Mouse (Mus musculus) MEL (cell line): ENCODE data around the gene Slc25a21. TPM values are rescaled to one million over a fixed set of nuclear protein-coding genes. Genes with fewer than 3 reads are reported as not detected.

Source experiments
- DNase-seq: peaks from one replicate; pipeline ENCODE4 v3.0.0; 2011; ENCODE audit warnings: low read depth, low spot score
- H3K27ac ChIP-seq: 2 replicates; pipeline ENCODE4 v1.5.1; 2012; ENCODE audit warnings: low read depth, mild to moderate bottlenecking, control low read depth, low read length, moderate library complexity; ENCODE audit not compliant: control insufficient read depth
- H3K27me3 ChIP-seq, 2 experiments: fragments of 150-350 bp in 1 of 2; sonication (generic) in 1 of 2; 2 replicates each; pipeline ENCODE4 v1.6.1; 2012; ENCODE audit warnings: low read length in 2 of 2, mild to moderate bottlenecking in 2 of 2, improper control_type of control experiment in 1 of 2, moderate library complexity in 1 of 2; ENCODE audit not compliant: insufficient read depth in 2 of 2, control insufficient read depth in 1 of 2
- H3K36me3 ChIP-seq, 2 experiments: 2 replicates each; pipeline ENCODE4 v1.6.1; 2012 to 2014; ENCODE audit warnings: low read length in 2 of 2, improper control_type of control experiment in 1 of 2, inconsistent platforms in 1 of 2, mild to moderate bottlenecking in 1 of 2; ENCODE audit not compliant: insufficient read depth in 2 of 2, control insufficient read depth in 1 of 2
- H3K4me1 ChIP-seq, 2 experiments: fragments of 150-350 bp in 1 of 2; sonication (generic) in 1 of 2; 2 replicates each; pipeline ENCODE4 v1.6.1; 2012; ENCODE audit warnings: low read length in 2 of 2, improper control_type of control experiment in 1 of 2, mild to moderate bottlenecking in 1 of 2; ENCODE audit not compliant: insufficient read depth in 2 of 2, control insufficient read depth in 1 of 2
- H3K4me3 ChIP-seq, 2 experiments: fragments of 150-350 bp in 1 of 2; sonication (generic) in 1 of 2; 2 replicates each; pipeline ENCODE4 v1.5.1; 2012; ENCODE audit warnings: low read depth in 2 of 2, low read length in 2 of 2, mild to moderate bottlenecking in 2 of 2, moderate library complexity in 2 of 2, control low read depth in 1 of 2, improper control_type of control experiment in 1 of 2; ENCODE audit not compliant: control insufficient read depth in 1 of 2, insufficient read depth in 1 of 2
- H3K79me2 ChIP-seq: 2 replicates; pipeline ENCODE4 v1.6.1; 2012; ENCODE audit warnings: mild to moderate bottlenecking, low read length, moderate library complexity; ENCODE audit not compliant: control insufficient read depth, poor library complexity, insufficient read depth
- H3K9ac ChIP-seq: 2 replicates; pipeline ENCODE4 v1.6.1; 2012; ENCODE audit warnings: low read depth, mild to moderate bottlenecking, control low read depth, low read length, moderate library complexity; ENCODE audit not compliant: control insufficient read depth, poor library complexity, severe bottlenecking
- H3K9me3 ChIP-seq: fragments of 150-350 bp; sonication (generic); replicated peaks from 2 replicates; pipeline ENCODE4 v1.6.1; 2012; ENCODE audit warnings: mild to moderate bottlenecking, low read length, improper control_type of control experiment, moderate library complexity; ENCODE audit not compliant: insufficient read depth
- BHLHE40 ChIP-seq: IDR thresholded peaks from 2 replicates; pipeline ENCODE4 v1.6.1; 2012; ENCODE audit warnings: low read depth, mild to moderate bottlenecking, inconsistent platforms, low read length, improper control_type of control experiment, borderline replicate concordance
- CHD1 ChIP-seq: IDR thresholded peaks from 2 replicates; pipeline ENCODE4 v1.6.1; 2012; ENCODE audit warnings: low read depth, mild to moderate bottlenecking, inconsistent platforms, low read length, improper control_type of control experiment
- E2F4 ChIP-seq: IDR thresholded peaks from 2 replicates; pipeline ENCODE4 v1.6.1; 2011; ENCODE audit warnings: low read depth, low read length, improper control_type of control experiment, borderline replicate concordance
- ELF1 ChIP-seq: IDR thresholded peaks from 2 replicates; pipeline ENCODE4 v1.6.1; 2014; ENCODE audit warnings: low read depth, mild to moderate bottlenecking, inconsistent platforms, low read length, improper control_type of control experiment, moderate library complexity
- HCFC1 ChIP-seq: IDR thresholded peaks from 2 replicates; pipeline ENCODE4 v1.6.1; 2012; ENCODE audit warnings: low read depth, mild to moderate bottlenecking, inconsistent platforms, low read length, improper control_type of control experiment, moderate library complexity
- JUND ChIP-seq: IDR thresholded peaks from 2 replicates; pipeline ENCODE4 v1.6.1; 2011; ENCODE audit warnings: low read depth, mild to moderate bottlenecking, improper control_type of control experiment, low read length
- KAT2A ChIP-seq: conservative IDR thresholded peaks from 2 replicates; pipeline ENCODE4 v1.6.1; 2012; ENCODE audit warnings: low read depth, low read length, improper control_type of control experiment, inconsistent platforms
- MAFK ChIP-seq: IDR thresholded peaks from 2 replicates; pipeline ENCODE4 v1.6.1; 2011; ENCODE audit warnings: low read depth, mild to moderate bottlenecking, low read length, improper control_type of control experiment, borderline replicate concordance
- MAZ ChIP-seq: IDR thresholded peaks from 2 replicates; pipeline ENCODE4 v1.6.1; 2012; ENCODE audit warnings: low read depth, mild to moderate bottlenecking, inconsistent platforms, low read length, improper control_type of control experiment
- MEF2A ChIP-seq: IDR thresholded peaks from 2 replicates; pipeline ENCODE4 v1.6.1; 2014; ENCODE audit warnings: low read depth, mild to moderate bottlenecking, inconsistent platforms, low read length, improper control_type of control experiment; ENCODE audit not compliant: poor library complexity, insufficient replicate concordance, severe bottlenecking; ENCODE audit errors: extremely low read depth
- MXI1 ChIP-seq: IDR thresholded peaks from 2 replicates; pipeline ENCODE4 v1.6.1; 2011; ENCODE audit warnings: mild to moderate bottlenecking, low read depth, low read length, improper control_type of control experiment
- MYB ChIP-seq: IDR thresholded peaks from 2 replicates; pipeline ENCODE4 v1.6.1; 2011; ENCODE audit warnings: mild to moderate bottlenecking, low read depth, low read length, improper control_type of control experiment
- MYC ChIP-seq: IDR thresholded peaks from 2 replicates; pipeline ENCODE4 v1.6.1; 2011; ENCODE audit warnings: low read depth, mild to moderate bottlenecking, low read length, improper control_type of control experiment, moderate library complexity
- POLR2AphosphoS5 ChIP-seq: IDR thresholded peaks from 2 replicates; pipeline ENCODE4 v1.6.1; 2012; ENCODE audit warnings: low read depth, borderline replicate concordance, mild to moderate bottlenecking, inconsistent platforms, low read length, moderate library complexity, mixed read lengths
- RCOR1 ChIP-seq: IDR thresholded peaks from 2 replicates; pipeline ENCODE4 v1.6.1; 2012; ENCODE audit warnings: low read depth, mild to moderate bottlenecking, inconsistent platforms, low read length, improper control_type of control experiment
- SIN3A ChIP-seq: IDR thresholded peaks from 2 replicates; pipeline ENCODE4 v1.6.1; 2012; ENCODE audit warnings: low read length, improper control_type of control experiment, inconsistent platforms
- TAL1 ChIP-seq: IDR thresholded peaks from 2 replicates; pipeline ENCODE4 v1.6.1; 2012; ENCODE audit warnings: mild to moderate bottlenecking, inconsistent platforms, low read length, moderate library complexity, mixed read lengths
- TCF12 ChIP-seq: IDR thresholded peaks from 2 replicates; pipeline ENCODE4 v1.6.1; 2014; ENCODE audit warnings: low read depth, mild to moderate bottlenecking, inconsistent platforms, low read length, improper control_type of control experiment, moderate library complexity
- USF1 ChIP-seq: IDR thresholded peaks from 2 replicates; pipeline ENCODE4 v1.6.1; 2014; ENCODE audit warnings: low read depth, mild to moderate bottlenecking, inconsistent platforms, low read length, improper control_type of control experiment, moderate library complexity
- USF2 ChIP-seq, 2 experiments: IDR thresholded peaks; 2 replicates each; pipeline ENCODE4 v1.6.1; 2011 to 2012; ENCODE audit warnings: improper control_type of control experiment in 2 of 2, low read length in 2 of 2, borderline replicate concordance in 1 of 2, inconsistent platforms in 1 of 2, low read depth in 1 of 2, mild to moderate bottlenecking in 1 of 2; ENCODE audit not compliant: insufficient read depth in 1 of 2
- ZC3H11A ChIP-seq: IDR thresholded peaks from 2 replicates; pipeline ENCODE4 v1.6.1; 2012; ENCODE audit warnings: low read depth, mild to moderate bottlenecking, inconsistent platforms, low read length, improper control_type of control experiment
- ZKSCAN1 ChIP-seq: IDR thresholded peaks from 2 replicates; pipeline ENCODE4 v1.6.1; 2012; ENCODE audit warnings: low read depth, mild to moderate bottlenecking, inconsistent platforms, low read length, improper control_type of control experiment, moderate library complexity
- ZMIZ1 ChIP-seq: IDR thresholded peaks from 2 replicates; pipeline ENCODE4 v1.6.1; 2012; ENCODE audit warnings: low read depth, mild to moderate bottlenecking, inconsistent platforms, low read length, improper control_type of control experiment, moderate library complexity
- ZNF384 ChIP-seq: IDR thresholded peaks from 2 replicates; pipeline ENCODE4 v1.6.1; 2012; ENCODE audit warnings: low read depth, mild to moderate bottlenecking, inconsistent platforms, low read length, improper control_type of control experiment
- polyA plus RNA-seq, 2 experiments: library from polyadenylated mRNA; stranded (reverse) in 1 of 2; unstranded in 1 of 2; fragments of >175 nt in 1 of 2; fragments of >200 nt in 1 of 2; gene quantifications; 2 replicates each; pipeline versions ENCODE4 v1.2.1 to v1.2.4; 2012; ENCODE audit warnings: low replicate concordance in 2 of 2, low read depth in 1 of 2; ENCODE audit not compliant: insufficient read length in 2 of 2, insufficient read depth in 1 of 2, missing spikeins in 1 of 2
- total RNA-seq: library from RNA; depleted of rRNA; stranded (reverse); fragments of 300-350 nt; gene quantifications from 2 replicates; pipeline ENCODE4 v1.2.3, GENCODE M21; 2012

The Slc25a21 gene
- total and polyA plus RNA-seq, 3 experiments, result 14.7 to 18.3 TPM; not detected in 1

DNA sequence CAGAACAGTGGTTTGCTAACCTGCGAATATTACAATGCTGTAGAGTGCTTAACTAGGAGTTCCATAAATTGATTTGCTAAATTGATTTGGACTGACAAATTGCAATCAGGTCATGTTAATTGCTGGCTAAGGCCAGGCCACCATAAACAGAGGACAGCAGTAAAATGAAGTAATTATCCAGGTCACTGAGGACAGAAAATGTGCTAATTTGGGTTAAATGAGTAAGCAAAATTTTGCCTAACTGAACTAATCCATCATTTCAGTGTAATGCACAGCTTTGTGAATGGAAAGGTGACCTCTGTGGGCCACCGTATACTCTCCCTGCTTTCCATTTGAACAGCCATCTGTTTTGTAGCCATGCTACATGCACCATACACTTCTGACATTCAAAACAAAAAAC, 124.7 kb downstream of the Slc25a21 start:
- H3K9me3 ChIP-seq, result no peaks in the 10 kb centered on the region
- no peak overlapping the region for H3K27ac ChIP-seq
- H3K27me3 ChIP-seq, result no peaks in the 10 kb centered on the region
- no peak for DNase-seq
- no peak overlapping the region for H3K9ac ChIP-seq
- H3K4me3 ChIP-seq, result no peak overlapping the region
- H3K79me2 ChIP-seq, result no peaks in the 10 kb centered on the region
- no peak for TF ChIP-seq USF1
- no peak for TF ChIP-seq TAL1
- no peak for TF ChIP-seq MYB
- no peak for TF ChIP-seq ZNF384
- TF ChIP-seq ZC3H11A, result no peak
- TF ChIP-seq KAT2A, result no peak
- TF ChIP-seq RCOR1, result no peak
- no peak for TF ChIP-seq MYC
- TF ChIP-seq ZMIZ1, result no peak
- TF ChIP-seq ELF1, result no peak
- TF ChIP-seq MAZ, result no peak
- TF ChIP-seq CHD1, result no peak
- TF ChIP-seq BHLHE40, result no peak
- TF ChIP-seq ZKSCAN1, result no peak
- TF ChIP-seq, all 39 proteins: peak for 0
- H3K36me3 ChIP-seq, result no peaks in the 10 kb centered on the region
- H3K4me1 ChIP-seq, result no peaks in the 10 kb centered on the region

DNA sequence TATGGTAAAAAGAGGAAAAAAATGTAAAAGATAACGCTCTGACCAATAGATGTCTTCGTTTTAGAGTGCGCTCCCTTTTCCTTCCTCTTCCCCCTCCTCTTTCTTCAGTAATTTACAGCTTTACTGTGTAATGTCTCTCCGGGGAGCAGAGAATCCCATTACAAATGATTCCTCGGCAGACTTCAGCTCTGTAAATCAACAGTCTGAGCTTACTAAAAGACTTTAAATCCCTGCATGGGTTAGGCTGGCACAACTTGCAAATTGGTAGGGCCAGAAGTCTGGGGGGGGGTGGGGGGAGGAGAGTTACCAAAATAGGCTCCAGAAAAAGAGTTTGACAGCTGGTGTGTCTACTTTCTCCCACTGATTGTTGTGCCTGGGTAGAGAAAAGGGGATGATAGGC, 128.7 kb downstream of the Slc25a21 start:
- no peaks in the 10 kb centered on the region for H3K36me3 ChIP-seq
- no peak overlapping the region for H3K9ac ChIP-seq
- DNase-seq, result no peak
- no peaks in the 10 kb centered on the region for H3K4me1 ChIP-seq
- no peak overlapping the region for H3K27ac ChIP-seq
- H3K9me3 ChIP-seq, result no peaks in the 10 kb centered on the region
- no peak overlapping the region for H3K4me3 ChIP-seq
- H3K27me3 ChIP-seq, result no peaks in the 10 kb centered on the region
- TF ChIP-seq RCOR1 (no peak), MAFK (no peak), SIN3A (no peak), MYC (no peak), MYB (no peak), MAZ (no peak), MEF2A (no peak), TAL1 (no peak), E2F4 (no peak), POLR2AphosphoS5 (no peak), ZKSCAN1 (no peak), TCF12 (no peak), JUND (no peak), MXI1 (no peak), USF2 (IDR thresholded peaks at IDR 0.05; ENCODE audit: borderline replicate concordance in 1 of 2, insufficient read depth in 1 of 2, low read depth in 1 of 2, low read length in 2 of 2) (no peak), HCFC1 (no peak)
- H3K79me2 ChIP-seq, result no peaks in the 10 kb centered on the region
